Mouse (Mus musculus): ENCODE measurements around the gene Hist1h1a. TPM values are rescaled to one million over a fixed set of nuclear protein-coding genes. Genes with fewer than 3 reads are reported as not detected.

Hist1h1a gene
- polyA plus RNA-seq, 1 experiment from 2014 or later, result 2.4 TPM

DNA sequence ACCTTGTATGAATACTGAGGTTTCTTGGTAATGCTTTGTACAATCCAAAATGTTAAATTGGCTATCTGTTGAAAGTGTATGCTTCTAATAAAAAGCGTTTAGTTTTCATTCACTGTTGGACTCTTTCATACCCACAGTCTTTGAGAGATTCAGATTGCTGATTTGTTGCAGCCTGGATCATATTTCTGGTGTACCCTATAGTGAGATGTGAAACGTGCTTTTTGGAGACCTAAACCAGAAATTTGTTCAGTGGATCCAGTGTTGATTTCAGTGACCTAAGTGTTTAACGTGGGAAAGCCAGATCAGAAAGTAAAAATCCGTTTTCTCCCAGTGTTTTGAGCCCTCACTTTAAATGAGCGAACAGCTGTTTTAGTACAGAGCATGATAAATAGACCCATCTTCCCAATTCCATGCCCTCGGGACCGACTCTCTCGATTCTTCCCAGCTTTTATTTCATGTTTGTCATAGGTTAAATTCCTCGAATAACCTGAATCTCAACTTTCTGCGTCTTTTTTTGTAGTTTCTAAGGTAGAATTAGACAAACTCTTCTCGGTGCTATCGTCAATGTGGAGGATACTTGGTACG lies 23.1 kb upstream of the Hist1h1a start:
- peak overlapping the region; percentile 92 for H3K9ac ChIP-seq (replicated peaks; ENCODE audit: low read depth, low read length)
- H3K27ac ChIP-seq (ENCODE audit: low read length), result peak overlapping the region; percentile 99
- peak overlapping the region; percentile 91 for H3K4me2 ChIP-seq (replicated peaks; ENCODE audit: low read depth, low read length)
- 15% methylated on average over 13 of the region's 13 CpGs for WGBS
- H3K4me1 ChIP-seq (ENCODE audit: control insufficient read depth, insufficient read depth, low read length), result peaks cover 17% of the 10 kb centered on the region; the same call in 1 of the 2 replicates
- peak overlapping the region; percentile 63 for H3K4me3 ChIP-seq (ENCODE audit: low read depth, low read length)
- no peak for ATAC-seq (ENCODE audit: insufficient number of reproducible peaks, insufficient read depth, low FRiP score, low read depth)
- no peaks in the 10 kb centered on the region for H3K36me3 ChIP-seq (ENCODE audit: control insufficient read depth, insufficient read depth, low read length)
- no peaks in the 10 kb centered on the region for H3K27me3 ChIP-seq (ENCODE audit: control insufficient read depth, insufficient read depth, low read length)
- no peaks in the 10 kb centered on the region for H3K9me3 ChIP-seq (ENCODE audit: control insufficient read depth, low read depth, low read length)

DNA sequence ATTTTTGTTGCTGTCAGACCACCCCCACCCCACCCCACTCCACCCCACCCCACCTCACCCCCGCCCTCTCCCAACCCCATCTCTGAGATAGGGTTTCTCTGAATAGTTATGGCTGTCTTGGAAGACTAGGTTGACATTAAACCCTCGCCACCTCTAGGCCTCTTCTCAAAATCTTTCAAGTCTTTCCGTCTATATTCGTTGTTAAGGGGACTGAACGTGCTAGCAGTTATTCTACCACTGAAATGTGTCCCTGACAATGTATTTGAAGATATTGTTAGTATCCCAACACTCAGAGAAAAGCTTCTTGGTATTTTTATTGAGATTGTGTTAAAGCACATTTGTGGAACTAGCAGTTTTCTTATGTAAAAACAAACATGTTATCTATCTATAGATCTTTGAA lies 22.6 kb upstream of the Hist1h1a start:
- WGBS, result 49% methylated on average over 5 of the region's 5 CpGs
- Histone ChIP-seq H3K9me3 (ENCODE audit: control insufficient read depth, low read depth, low read length) (no peaks in the 10 kb centered on the region), H3K4me1 (ENCODE audit: control insufficient read depth, insufficient read depth, low read length) (peaks cover 17% of the 10 kb centered on the region; the same call in 1 of the 2 replicates), H3K4me2 (replicated peaks; ENCODE audit: low read depth, low read length) (peak overlapping the region; percentile 91), H3K27me3 (ENCODE audit: control insufficient read depth, insufficient read depth, low read length) (no peaks in the 10 kb centered on the region), H3K27ac (ENCODE audit: low read length) (no peak overlapping the region; the same call in 1 of the 2 replicates), H3K4me3 (ENCODE audit: low read depth, low read length) (peak overlapping the region; percentile 63), H3K36me3 (ENCODE audit: control insufficient read depth, insufficient read depth, low read length) (no peaks in the 10 kb centered on the region), H3K9ac (replicated peaks; ENCODE audit: low read depth, low read length) (peak overlapping the region; percentile 92; the same call in 1 of the 2 replicates)
- no peak for ATAC-seq (ENCODE audit: insufficient number of reproducible peaks, insufficient read depth, low FRiP score, low read depth)

DNA sequence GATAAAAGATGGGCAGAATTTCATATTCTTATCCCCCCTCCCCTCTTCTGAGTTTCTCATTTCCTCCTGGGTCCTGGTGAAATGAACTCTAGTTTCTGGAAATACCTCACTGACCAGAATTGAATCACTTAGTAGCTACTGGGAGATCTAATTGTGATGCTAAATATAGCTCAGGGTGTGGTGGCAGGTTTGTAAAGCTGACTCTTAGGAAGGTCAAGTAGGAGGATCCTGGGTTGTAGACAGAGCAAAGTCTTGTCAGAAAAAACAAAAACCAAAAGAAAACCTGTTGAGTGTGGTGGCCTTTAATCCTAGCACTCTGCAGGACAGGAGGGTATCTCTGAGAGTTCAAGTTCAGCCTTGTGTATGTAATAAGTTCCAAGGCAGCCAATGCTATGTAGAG lies 21.5 kb upstream of the Hist1h1a start:
- Histone ChIP-seq H3K9me3 (ENCODE audit: control insufficient read depth, low read depth, low read length) (no peaks in the 10 kb centered on the region), H3K4me2 (replicated peaks; ENCODE audit: low read depth, low read length) (no peak overlapping the region), H3K9ac (replicated peaks; ENCODE audit: low read depth, low read length) (no peak overlapping the region), H3K36me3 (ENCODE audit: control insufficient read depth, insufficient read depth, low read length) (no peaks in the 10 kb centered on the region), H3K4me3 (ENCODE audit: low read depth, low read length) (no peak overlapping the region), H3K4me1 (ENCODE audit: control insufficient read depth, insufficient read depth, low read length) (peaks cover 17% of the 10 kb centered on the region; the same call in 1 of the 2 replicates), H3K27me3 (ENCODE audit: control insufficient read depth, insufficient read depth, low read length) (no peaks in the 10 kb centered on the region), H3K27ac (ENCODE audit: low read length) (no peak overlapping the region)
- ATAC-seq (ENCODE audit: insufficient number of reproducible peaks, insufficient read depth, low FRiP score, low read depth), result no peak

DNA sequence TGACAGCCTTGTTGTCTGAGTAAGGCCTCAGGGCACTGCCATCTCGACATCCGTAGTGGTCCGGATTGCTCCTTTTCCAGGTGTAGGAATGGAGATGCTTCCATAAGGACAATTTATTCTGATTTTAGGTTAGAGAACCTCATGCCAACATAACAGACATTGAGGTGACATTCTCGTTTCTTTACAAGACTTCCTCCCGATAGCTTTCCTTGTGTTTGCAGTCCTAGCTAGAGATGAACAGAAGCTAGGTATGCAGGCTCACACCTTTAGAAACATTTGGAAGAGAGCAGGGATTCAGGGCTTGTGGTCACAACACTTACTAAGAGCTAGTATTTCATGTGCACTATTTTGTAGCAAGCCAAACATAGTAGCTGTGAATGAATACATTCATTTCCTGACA lies 20.3 kb upstream of the Hist1h1a start:
- no peaks in the 10 kb centered on the region for H3K27me3 ChIP-seq (ENCODE audit: control insufficient read depth, insufficient read depth, low read length)
- ATAC-seq (ENCODE audit: insufficient number of reproducible peaks, insufficient read depth, low FRiP score, low read depth), result no peak
- no peaks in the 10 kb centered on the region for H3K36me3 ChIP-seq (ENCODE audit: control insufficient read depth, insufficient read depth, low read length)
- no peak overlapping the region for H3K4me3 ChIP-seq (ENCODE audit: low read depth, low read length)
- WGBS, result 79% methylated on average over 5 of the region's 5 CpGs
- no peak overlapping the region for H3K27ac ChIP-seq (ENCODE audit: low read length)
- H3K9ac ChIP-seq (replicated peaks; ENCODE audit: low read depth, low read length), result no peak overlapping the region
- H3K4me2 ChIP-seq (replicated peaks; ENCODE audit: low read depth, low read length), result no peak overlapping the region
- H3K4me1 ChIP-seq (ENCODE audit: control insufficient read depth, insufficient read depth, low read length), result peaks cover 16% of the 10 kb centered on the region
- H3K9me3 ChIP-seq (ENCODE audit: control insufficient read depth, low read depth, low read length), result no peaks in the 10 kb centered on the region

DNA sequence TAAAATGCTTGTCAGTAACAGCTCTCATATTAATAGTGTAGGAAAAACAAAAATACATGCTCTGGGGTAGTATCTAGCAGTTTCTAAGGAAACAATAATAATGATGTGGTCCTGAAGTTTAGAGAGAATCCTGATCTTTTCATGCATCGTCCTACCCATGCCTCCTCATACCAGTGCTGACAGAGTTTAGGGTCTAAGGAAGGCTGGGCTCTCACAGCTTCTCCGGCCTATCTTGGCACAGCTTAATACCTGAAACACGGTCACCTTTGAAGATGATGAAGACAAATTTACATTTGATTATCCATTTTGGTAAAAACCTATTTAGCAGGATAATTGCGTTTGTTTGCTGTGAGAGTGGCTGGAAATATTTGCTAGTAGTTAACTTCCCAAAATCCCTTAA lies 19.5 kb upstream of the Hist1h1a start:
- Histone ChIP-seq H3K4me1 (ENCODE audit: control insufficient read depth, insufficient read depth, low read length) (peaks cover 20% of the 10 kb centered on the region), H3K4me3 (ENCODE audit: low read depth, low read length) (peak overlapping the region; percentile 35), H3K4me2 (replicated peaks; ENCODE audit: low read depth, low read length) (peak overlapping the region; percentile 71), H3K36me3 (ENCODE audit: control insufficient read depth, insufficient read depth, low read length) (no peaks in the 10 kb centered on the region), H3K9me3 (ENCODE audit: control insufficient read depth, low read depth, low read length) (no peaks in the 10 kb centered on the region), H3K9ac (replicated peaks; ENCODE audit: low read depth, low read length) (no peak overlapping the region), H3K27me3 (ENCODE audit: control insufficient read depth, insufficient read depth, low read length) (no peaks in the 10 kb centered on the region), H3K27ac (ENCODE audit: low read length) (peak overlapping the region; percentile 82)
- WGBS, result 31% methylated on average over 4 of the region's 4 CpGs
- no peak for ATAC-seq (ENCODE audit: insufficient number of reproducible peaks, insufficient read depth, low FRiP score, low read depth)

DNA sequence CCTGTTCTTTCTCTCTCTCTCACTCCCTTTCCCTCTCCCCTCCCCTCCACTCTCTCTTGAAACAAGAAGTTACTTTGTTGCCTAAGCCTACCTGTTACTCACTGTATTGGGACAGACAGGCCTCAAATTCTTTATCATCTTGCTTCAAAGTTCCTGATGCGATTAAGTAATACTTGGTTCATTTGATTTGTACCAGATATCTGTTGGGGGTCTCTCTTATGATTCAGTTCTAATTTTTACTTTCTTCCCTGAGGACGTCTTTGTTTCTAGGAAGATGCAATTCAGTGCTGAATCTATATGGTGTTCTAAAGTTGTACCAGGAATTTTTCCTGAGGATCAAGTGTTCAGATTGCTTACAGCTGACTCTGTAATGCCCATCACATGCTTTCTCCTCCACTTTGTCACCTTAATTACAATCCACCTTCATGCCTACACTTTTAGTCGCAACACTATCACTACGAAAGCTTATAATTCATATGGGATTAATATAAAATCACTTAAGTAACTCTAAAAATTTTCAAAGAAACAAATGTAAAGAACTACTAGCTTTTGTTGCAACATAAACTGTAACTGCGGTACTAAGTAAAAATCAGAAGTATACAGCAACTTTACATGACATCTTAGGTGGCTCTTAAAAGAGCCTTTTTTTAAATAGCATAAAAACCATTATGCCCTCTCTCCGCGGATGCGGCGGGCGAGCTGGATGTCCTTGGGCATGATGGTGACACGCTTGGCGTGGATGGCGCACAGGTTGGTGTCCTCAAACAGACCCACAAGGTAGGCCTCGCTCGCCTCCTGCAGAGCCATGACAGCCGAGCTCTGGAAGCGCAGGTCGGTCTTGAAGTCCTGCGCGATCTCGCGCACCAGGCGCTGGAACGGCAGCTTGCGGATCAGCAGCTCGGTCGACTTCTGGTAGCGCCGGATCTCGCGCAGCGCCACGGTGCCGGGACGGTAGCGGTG lies 18.8 kb upstream of the Hist1h1a start:
- H3K36me3 ChIP-seq (ENCODE audit: control insufficient read depth, insufficient read depth, low read length), result no peaks in the 10 kb centered on the region
- WGBS, result under 1% methylated on average over 16 of the region's 36 CpGs
- no peak for ATAC-seq (ENCODE audit: insufficient number of reproducible peaks, insufficient read depth, low FRiP score, low read depth)
- H3K27me3 ChIP-seq (ENCODE audit: control insufficient read depth, insufficient read depth, low read length), result no peaks in the 10 kb centered on the region
- peak overlapping the region; percentile 35 for H3K4me3 ChIP-seq (ENCODE audit: low read depth, low read length)
- peak overlapping the region; percentile 82 for H3K27ac ChIP-seq (ENCODE audit: low read length)
- H3K4me1 ChIP-seq (ENCODE audit: control insufficient read depth, insufficient read depth, low read length), result peaks cover 18% of the 10 kb centered on the region
- H3K9ac ChIP-seq (replicated peaks; ENCODE audit: low read depth, low read length), result peak overlapping the region; percentile 57
- H3K4me2 ChIP-seq (replicated peaks; ENCODE audit: low read depth, low read length), result peak overlapping the region; percentile 71
- no peaks in the 10 kb centered on the region for H3K9me3 ChIP-seq (ENCODE audit: control insufficient read depth, low read depth, low read length)

DNA sequence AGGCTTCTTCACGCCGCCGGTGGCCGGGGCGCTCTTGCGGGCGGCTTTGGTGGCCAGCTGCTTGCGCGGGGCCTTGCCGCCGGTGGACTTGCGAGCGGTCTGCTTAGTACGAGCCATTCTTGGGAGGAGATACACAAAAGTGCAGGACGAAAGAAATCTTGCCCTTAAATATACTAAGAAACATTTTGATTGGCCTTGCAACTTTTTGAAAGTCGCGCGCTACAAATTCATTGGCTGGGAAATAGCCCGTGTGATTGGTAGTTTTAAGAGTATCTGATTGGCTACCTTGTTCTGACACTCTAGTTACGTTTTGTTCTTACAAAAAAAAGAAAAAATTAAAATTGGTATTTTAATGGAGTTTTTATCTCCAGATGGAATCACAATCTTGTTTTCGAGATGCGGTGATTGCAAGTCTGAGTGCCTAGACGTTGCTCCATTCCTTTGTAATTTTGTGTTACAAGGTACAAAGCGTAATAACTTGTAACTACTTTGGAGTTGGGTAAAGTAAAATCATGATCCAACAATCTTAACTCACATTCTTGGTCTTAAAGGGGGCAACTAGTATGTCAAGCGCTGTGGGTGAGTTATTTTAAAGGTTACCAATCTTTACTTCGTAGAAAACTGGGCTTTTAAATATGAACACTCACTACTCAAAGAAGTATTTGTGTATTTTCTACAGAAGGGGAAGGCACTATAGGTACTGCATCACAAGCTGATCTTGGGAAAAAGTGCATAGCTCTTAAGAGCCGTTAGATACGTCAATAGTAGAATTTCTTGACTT lies 17.9 kb upstream of the Hist1h1a start, which contains the start of gene Hist1h3c:
TSS of gene Hist1h3c (minus strand) at position 222 of the 781 bp plus-strand sequence.
- Histone ChIP-seq H3K27me3 (ENCODE audit: control insufficient read depth, insufficient read depth, low read length) (no peaks in the 10 kb centered on the region), H3K4me1 (ENCODE audit: control insufficient read depth, insufficient read depth, low read length) (peaks cover 14% of the 10 kb centered on the region), H3K27ac (ENCODE audit: low read length) (peak within 1 kb of the TSS; percentile 99), H3K9me3 (ENCODE audit: control insufficient read depth, low read depth, low read length) (no peaks in the 10 kb centered on the region), H3K36me3 (ENCODE audit: control insufficient read depth, insufficient read depth, low read length) (no peaks in the 10 kb centered on the region), H3K9ac (replicated peaks; ENCODE audit: low read depth, low read length) (peak within 1 kb of the TSS; percentile 71), H3K4me3 (ENCODE audit: low read depth, low read length) (peak within 1 kb of the TSS; percentile 35), H3K4me2 (replicated peaks; ENCODE audit: low read depth, low read length) (peak within 1 kb of the TSS; percentile 71)
- under 1% methylated on average over 28 of the region's 28 CpGs for WGBS
- ATAC-seq (ENCODE audit: insufficient number of reproducible peaks, insufficient read depth, low FRiP score, low read depth), result peak; percentile 68
